Mouse (Mus musculus): ENCODE results near the gene Lrrc55. TPM values are rescaled to one million over a fixed set of nuclear protein-coding genes. Genes with fewer than 3 reads are reported as not detected.

Gene Lrrc55
- polyA plus RNA-seq, 1 experiment from 2014 or later = 0.33 TPM

DNA sequence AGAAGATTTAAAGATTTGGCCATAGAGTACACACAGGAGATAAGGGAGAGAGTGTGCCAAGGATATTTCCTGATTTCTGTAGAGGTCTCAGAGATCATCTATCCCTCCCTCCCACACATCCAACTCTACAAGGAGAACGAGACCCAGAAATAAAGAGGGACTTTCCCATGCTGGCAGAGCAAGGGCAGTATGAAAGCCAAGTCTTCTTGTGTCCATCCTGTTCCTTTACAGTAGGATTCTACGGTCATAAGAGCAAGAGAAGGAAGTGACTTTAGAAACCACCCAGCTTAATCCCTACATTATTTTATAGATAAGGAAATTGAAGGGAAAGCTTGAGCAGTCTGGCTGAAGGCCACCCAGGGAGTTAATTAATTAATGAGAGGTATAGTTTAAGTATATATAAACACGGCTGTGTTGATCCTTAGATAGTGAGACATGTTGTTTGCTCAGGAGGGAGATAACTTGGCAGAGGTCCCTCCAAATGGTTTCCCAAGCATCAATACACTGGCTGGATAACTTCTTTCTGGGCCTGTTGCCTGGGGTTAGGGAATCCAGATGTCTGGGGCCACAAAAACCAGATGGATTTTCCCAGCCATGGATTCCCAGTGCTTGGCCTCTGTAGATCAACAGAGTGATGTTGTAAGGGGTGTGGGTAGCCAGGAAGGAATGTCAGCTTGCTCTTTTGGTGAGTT is 24.8 kb downstream of the Lrrc55 start:
- WGBS = 8% methylated on average over 3 of the region's 3 CpGs
- Histone ChIP-seq H3K27me3 (ENCODE audit: insufficient read depth, low read length) (no peaks in the 10 kb centered on the region), H3K9ac (no peak overlapping the region), H3K4me1 (ENCODE audit: insufficient read depth) (peaks cover 9% of the 10 kb centered on the region), H3K36me3 (ENCODE audit: insufficient read depth) (no peaks in the 10 kb centered on the region), H3K27ac (ENCODE audit: low read depth) (peak overlapping the region; percentile 14; the same call in 1 of the 2 replicates), H3K4me2 (no peak overlapping the region), H3K9me3 (ENCODE audit: low read depth, low read length) (no peaks in the 10 kb centered on the region), H3K4me3 (ENCODE audit: low read depth, low read length) (no peak overlapping the region)
- TF ChIP-seq CTCF (IDR thresholded peaks at IDR 0.05; ENCODE audit: low read depth) = no peak
- DNase-seq = peak; percentile 89
- ATAC-seq (ENCODE audit: insufficient read depth) = peak; percentile 94

DNA sequence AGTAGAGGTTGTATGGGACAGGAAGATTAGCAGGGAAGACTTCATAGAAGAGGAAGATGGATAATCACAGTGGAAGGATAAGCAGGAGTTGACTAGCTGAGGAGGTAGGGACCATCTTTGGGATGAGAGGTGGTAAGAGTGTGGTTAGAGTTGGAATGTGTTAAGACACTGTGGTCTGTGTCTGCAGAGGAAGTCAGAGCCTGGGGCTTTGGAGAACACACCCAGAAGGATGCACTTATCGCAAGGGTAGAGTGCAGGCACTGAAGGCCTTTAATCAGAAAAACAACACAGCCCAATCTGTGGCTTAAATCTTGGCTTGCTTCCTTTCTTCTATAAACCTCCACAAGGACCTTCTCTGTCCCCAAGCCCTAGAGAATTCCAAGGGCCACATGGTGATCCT is 28.7 kb downstream of the Lrrc55 start:
- Histone ChIP-seq H3K27ac (ENCODE audit: low read depth) (no peak overlapping the region), H3K4me1 (ENCODE audit: insufficient read depth) (peaks cover 6% of the 10 kb centered on the region), H3K4me2 (no peak overlapping the region), H3K36me3 (ENCODE audit: insufficient read depth) (no peaks in the 10 kb centered on the region), H3K4me3 (ENCODE audit: low read depth, low read length) (no peak overlapping the region), H3K27me3 (ENCODE audit: insufficient read depth, low read length) (no peaks in the 10 kb centered on the region), H3K9me3 (ENCODE audit: low read depth, low read length) (no peaks in the 10 kb centered on the region), H3K9ac (no peak overlapping the region)
- DNase-seq (no peak), ATAC-seq (ENCODE audit: insufficient read depth) (no peak)
- 85% methylated on average over 1 of the region's 1 CpGs for WGBS
- TF ChIP-seq CTCF (IDR thresholded peaks at IDR 0.05; ENCODE audit: low read depth) = no peak

DNA sequence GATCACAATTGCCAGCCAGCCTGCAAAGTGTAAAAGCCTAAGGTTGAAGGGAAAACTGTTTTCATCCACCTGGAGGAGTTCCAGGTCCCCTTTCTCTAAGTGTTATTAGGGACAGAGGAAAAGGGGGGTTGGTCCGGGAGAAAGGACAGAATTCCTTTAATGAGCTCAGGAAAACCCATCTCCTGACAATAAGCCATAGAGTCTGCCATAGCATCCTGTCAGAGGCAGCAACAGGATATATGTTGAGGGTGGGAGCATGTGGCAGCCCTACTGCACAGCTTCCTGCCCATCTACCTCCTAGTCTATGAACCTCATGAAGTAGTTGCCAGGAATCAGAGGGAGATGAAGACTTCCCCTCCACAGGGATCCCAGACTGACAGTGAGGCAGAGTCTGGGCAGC is 29.4 kb downstream of the Lrrc55 start:
- H3K4me2 ChIP-seq = no peak overlapping the region
- no peaks in the 10 kb centered on the region for H3K36me3 ChIP-seq (ENCODE audit: insufficient read depth)
- no peak overlapping the region for H3K4me3 ChIP-seq (ENCODE audit: low read depth, low read length)
- 52% methylated on average over 1 of the region's 1 CpGs for WGBS
- H3K9me3 ChIP-seq (ENCODE audit: low read depth, low read length) = no peaks in the 10 kb centered on the region
- H3K9ac ChIP-seq = no peak overlapping the region
- no peak for TF ChIP-seq CTCF (IDR thresholded peaks at IDR 0.05; ENCODE audit: low read depth)
- DNase-seq = peak; percentile 56
- peaks cover under 1% of the 10 kb centered on the region; the same call in 1 of the 2 replicates for H3K4me1 ChIP-seq (ENCODE audit: insufficient read depth)
- no peaks in the 10 kb centered on the region for H3K27me3 ChIP-seq (ENCODE audit: insufficient read depth, low read length)
- no peak overlapping the region for H3K27ac ChIP-seq (ENCODE audit: low read depth)
- ATAC-seq (ENCODE audit: insufficient read depth) = no peak

DNA sequence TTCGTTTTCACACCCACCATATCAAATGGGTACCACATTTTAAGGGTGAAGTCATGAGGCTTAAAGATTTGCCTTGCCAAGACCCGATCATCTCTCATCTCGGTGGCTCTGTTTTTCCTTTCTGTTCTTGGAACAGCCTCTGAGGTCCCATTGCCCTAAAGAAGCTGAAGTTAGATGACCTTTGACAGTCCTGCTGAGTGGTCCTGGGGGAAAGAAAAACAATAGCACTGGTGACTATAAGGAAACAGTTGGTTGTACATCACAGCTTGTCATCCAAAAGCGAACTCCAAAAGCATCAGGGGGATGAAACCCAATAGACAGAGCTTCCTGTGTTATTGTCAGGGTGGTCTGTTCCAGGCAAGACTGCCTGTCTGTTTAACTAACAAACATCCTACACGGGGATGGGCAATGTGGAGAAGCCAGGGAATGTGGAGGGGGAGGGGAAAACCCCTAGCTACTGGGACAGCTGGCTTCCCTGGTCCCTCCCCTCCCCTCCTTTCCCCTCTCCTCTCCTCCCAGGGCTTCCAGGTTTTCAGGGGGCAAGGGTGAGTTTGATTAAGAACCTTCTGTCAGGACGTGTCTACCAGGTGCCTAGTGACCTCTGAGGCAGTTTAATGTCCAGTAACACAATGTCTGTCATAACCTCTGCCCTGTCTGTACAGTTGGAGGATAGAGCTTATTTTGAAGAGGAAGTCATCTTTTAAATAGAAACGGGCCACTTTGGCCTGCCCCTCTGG is 33.5 kb downstream of the Lrrc55 start:
- no peaks in the 10 kb centered on the region for H3K9me3 ChIP-seq (ENCODE audit: low read depth, low read length)
- H3K4me2 ChIP-seq = no peak overlapping the region
- TF ChIP-seq CTCF (IDR thresholded peaks at IDR 0.05; ENCODE audit: low read depth) = no peak
- H3K4me3 ChIP-seq (ENCODE audit: low read depth, low read length) = no peak overlapping the region
- ATAC-seq (ENCODE audit: insufficient read depth) = peak; percentile 72
- peaks cover 4% of the 10 kb centered on the region; the same call in 1 of the 2 replicates for H3K4me1 ChIP-seq (ENCODE audit: insufficient read depth)
- peak overlapping the region; percentile 3; the same call in 1 of the 2 replicates for H3K27ac ChIP-seq (ENCODE audit: low read depth)
- no peak overlapping the region for H3K9ac ChIP-seq
- DNase-seq = peak; percentile 72
- WGBS = 16% methylated on average over 7 of the region's 7 CpGs
- H3K36me3 ChIP-seq (ENCODE audit: insufficient read depth) = no peaks in the 10 kb centered on the region
- H3K27me3 ChIP-seq (ENCODE audit: insufficient read depth, low read length) = no peaks in the 10 kb centered on the region

DNA sequence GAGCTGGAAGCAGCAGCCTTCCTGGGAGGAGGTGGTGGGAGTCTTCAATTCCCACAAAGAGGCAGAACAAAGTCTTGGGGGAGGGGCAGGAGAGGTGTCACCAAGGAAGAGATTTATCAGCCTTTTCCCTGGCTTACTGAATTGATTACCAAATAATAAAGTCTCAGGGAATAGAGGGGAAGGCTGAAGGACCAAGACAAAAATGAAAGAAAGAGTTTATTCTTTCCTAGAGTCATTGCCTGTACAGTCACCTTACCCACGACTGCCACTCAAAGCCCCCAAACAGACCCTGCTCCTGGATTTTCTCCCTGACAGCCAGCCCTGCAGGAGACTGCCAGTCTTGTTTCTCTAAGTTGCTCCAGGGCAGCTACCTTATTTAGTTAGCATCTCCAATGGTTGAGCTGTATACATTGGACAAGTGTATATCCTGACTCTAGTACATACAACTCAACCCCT is 35.3 kb downstream of the Lrrc55 start:
- no peaks in the 10 kb centered on the region for H3K36me3 ChIP-seq (ENCODE audit: insufficient read depth)
- H3K27me3 ChIP-seq (ENCODE audit: insufficient read depth, low read length) = no peaks in the 10 kb centered on the region
- no peak for ATAC-seq (ENCODE audit: insufficient read depth)
- DNase-seq = no peak
- H3K4me1 ChIP-seq (ENCODE audit: insufficient read depth) = peaks cover 4% of the 10 kb centered on the region; the same call in 1 of the 2 replicates
- no peak overlapping the region for H3K4me2 ChIP-seq
- no peak overlapping the region for H3K4me3 ChIP-seq (ENCODE audit: low read depth, low read length)
- no peaks in the 10 kb centered on the region for H3K9me3 ChIP-seq (ENCODE audit: low read depth, low read length)
- TF ChIP-seq CTCF (IDR thresholded peaks at IDR 0.05; ENCODE audit: low read depth) = no peak
- WGBS = 17% methylated on average over 1 of the region's 1 CpGs
- no peak overlapping the region for H3K9ac ChIP-seq
- H3K27ac ChIP-seq (ENCODE audit: low read depth) = no peak overlapping the region

DNA sequence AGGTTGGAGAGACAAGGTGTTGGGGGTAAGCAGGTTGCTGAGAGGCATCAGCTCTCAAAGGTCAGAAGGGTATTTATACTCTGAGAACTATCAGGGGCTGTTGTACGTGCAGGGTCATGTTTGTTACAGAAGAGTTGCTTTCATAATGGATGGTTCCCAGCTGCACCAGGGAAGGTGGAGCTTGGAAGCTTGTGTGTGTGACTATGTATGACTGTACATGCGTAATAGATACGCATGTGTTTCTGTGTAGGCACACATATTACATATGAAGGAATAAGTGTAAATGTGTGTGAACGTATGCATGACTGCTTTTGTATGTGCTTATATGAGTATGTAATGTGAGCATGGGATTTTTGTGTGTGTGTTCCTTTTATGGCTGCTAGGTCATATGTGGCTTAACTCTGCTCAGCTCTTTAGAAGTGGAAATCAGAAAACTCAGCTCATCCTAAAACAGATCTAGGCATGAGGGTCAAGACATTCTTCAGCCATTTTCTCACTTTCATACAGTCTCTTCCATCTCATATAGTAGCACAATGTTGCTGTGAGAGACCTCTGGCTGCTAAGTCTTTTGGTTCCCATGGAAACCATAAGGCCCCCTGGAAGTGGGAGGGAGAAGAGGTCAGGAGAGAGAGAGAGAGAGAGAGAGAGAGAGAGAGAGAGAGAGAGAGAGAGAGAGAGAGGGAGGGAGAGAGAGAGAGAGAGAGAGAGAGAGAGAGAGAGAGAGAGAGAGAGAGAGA is 35.9 kb downstream of the Lrrc55 start:
- no peak for TF ChIP-seq CTCF (IDR thresholded peaks at IDR 0.05; ENCODE audit: low read depth)
- Histone ChIP-seq H3K27me3 (ENCODE audit: insufficient read depth, low read length) (no peaks in the 10 kb centered on the region), H3K4me2 (no peak overlapping the region), H3K9ac (no peak overlapping the region), H3K4me1 (ENCODE audit: insufficient read depth) (peaks cover 4% of the 10 kb centered on the region; the same call in 1 of the 2 replicates), H3K4me3 (ENCODE audit: low read depth, low read length) (no peak overlapping the region), H3K36me3 (ENCODE audit: insufficient read depth) (no peaks in the 10 kb centered on the region), H3K27ac (ENCODE audit: low read depth) (no peak overlapping the region), H3K9me3 (ENCODE audit: low read depth, low read length) (no peaks in the 10 kb centered on the region)
- 46% methylated on average over 4 of the region's 4 CpGs for WGBS
- no peak for DNase-seq
- 0 out of 2 replicates have a peak, but pooled peaks have one; percentile 1 for ATAC-seq (ENCODE audit: insufficient read depth)
